Mouse (Mus musculus) MEL (cell line): ENCODE measurements around the gene Endou. TPM values are rescaled to one million over a fixed set of nuclear protein-coding genes. Genes with fewer than 3 reads are reported as not detected.
A peak's percentile ranks its signal among the peaks of the same experiment; 100 is the strongest.

ENCODE experiments used
- DNase-seq: peaks from one replicate; pipeline ENCODE4 v3.0.0; 2011; ENCODE audit warnings: low read depth, low spot score
- H3K27ac ChIP-seq: 2 replicates; pipeline ENCODE4 v1.5.1; 2012; ENCODE audit warnings: low read depth, mild to moderate bottlenecking, control low read depth, low read length, moderate library complexity; ENCODE audit not compliant: control insufficient read depth
- H3K27me3 ChIP-seq, 2 experiments: fragments of 150-350 bp in 1 of 2; sonication (generic) in 1 of 2; 2 replicates each; pipeline ENCODE4 v1.6.1; 2012; ENCODE audit warnings: low read length in 2 of 2, mild to moderate bottlenecking in 2 of 2, improper control_type of control experiment in 1 of 2, moderate library complexity in 1 of 2; ENCODE audit not compliant: insufficient read depth in 2 of 2, control insufficient read depth in 1 of 2
- H3K36me3 ChIP-seq, 2 experiments: 2 replicates each; pipeline ENCODE4 v1.6.1; 2012 to 2014; ENCODE audit warnings: low read length in 2 of 2, improper control_type of control experiment in 1 of 2, inconsistent platforms in 1 of 2, mild to moderate bottlenecking in 1 of 2; ENCODE audit not compliant: insufficient read depth in 2 of 2, control insufficient read depth in 1 of 2
- H3K4me1 ChIP-seq, 2 experiments: fragments of 150-350 bp in 1 of 2; sonication (generic) in 1 of 2; 2 replicates each; pipeline ENCODE4 v1.6.1; 2012; ENCODE audit warnings: low read length in 2 of 2, improper control_type of control experiment in 1 of 2, mild to moderate bottlenecking in 1 of 2; ENCODE audit not compliant: insufficient read depth in 2 of 2, control insufficient read depth in 1 of 2
- H3K4me3 ChIP-seq, 2 experiments: fragments of 150-350 bp in 1 of 2; sonication (generic) in 1 of 2; 2 replicates each; pipeline ENCODE4 v1.5.1; 2012; ENCODE audit warnings: low read depth in 2 of 2, low read length in 2 of 2, mild to moderate bottlenecking in 2 of 2, moderate library complexity in 2 of 2, control low read depth in 1 of 2, improper control_type of control experiment in 1 of 2; ENCODE audit not compliant: control insufficient read depth in 1 of 2, insufficient read depth in 1 of 2
- H3K79me2 ChIP-seq: 2 replicates; pipeline ENCODE4 v1.6.1; 2012; ENCODE audit warnings: mild to moderate bottlenecking, low read length, moderate library complexity; ENCODE audit not compliant: control insufficient read depth, poor library complexity, insufficient read depth
- H3K9ac ChIP-seq: 2 replicates; pipeline ENCODE4 v1.6.1; 2012; ENCODE audit warnings: low read depth, mild to moderate bottlenecking, control low read depth, low read length, moderate library complexity; ENCODE audit not compliant: control insufficient read depth, poor library complexity, severe bottlenecking
- H3K9me3 ChIP-seq: fragments of 150-350 bp; sonication (generic); replicated peaks from 2 replicates; pipeline ENCODE4 v1.6.1; 2012; ENCODE audit warnings: mild to moderate bottlenecking, low read length, improper control_type of control experiment, moderate library complexity; ENCODE audit not compliant: insufficient read depth
- BHLHE40 ChIP-seq: IDR thresholded peaks from 2 replicates; pipeline ENCODE4 v1.6.1; 2012; ENCODE audit warnings: low read depth, mild to moderate bottlenecking, inconsistent platforms, low read length, improper control_type of control experiment, borderline replicate concordance
- CHD1 ChIP-seq: IDR thresholded peaks from 2 replicates; pipeline ENCODE4 v1.6.1; 2012; ENCODE audit warnings: low read depth, mild to moderate bottlenecking, inconsistent platforms, low read length, improper control_type of control experiment
- CTCF ChIP-seq, 3 experiments: IDR thresholded peaks in 2 of 3; conservative IDR thresholded peaks in 1 of 3; 2 replicates each; pipeline ENCODE4 v1.5.1; 2011 to 2012; ENCODE audit warnings: low read length in 3 of 3, low read depth in 2 of 3, mild to moderate bottlenecking in 2 of 3, improper control_type of control experiment in 1 of 3, inconsistent platforms in 1 of 3, mixed read lengths in 1 of 3, moderate library complexity in 1 of 3; ENCODE audit not compliant: control insufficient read depth in 1 of 3, insufficient read depth in 1 of 3, poor library complexity in 1 of 3, severe bottlenecking in 1 of 3
- ELF1 ChIP-seq: IDR thresholded peaks from 2 replicates; pipeline ENCODE4 v1.6.1; 2014; ENCODE audit warnings: low read depth, mild to moderate bottlenecking, inconsistent platforms, low read length, improper control_type of control experiment, moderate library complexity
- GABPA ChIP-seq: IDR thresholded peaks from 2 replicates; pipeline ENCODE4 v1.6.1; 2012; ENCODE audit warnings: low read depth, mild to moderate bottlenecking, inconsistent platforms, low read length, improper control_type of control experiment, moderate library complexity
- HCFC1 ChIP-seq: IDR thresholded peaks from 2 replicates; pipeline ENCODE4 v1.6.1; 2012; ENCODE audit warnings: low read depth, mild to moderate bottlenecking, inconsistent platforms, low read length, improper control_type of control experiment, moderate library complexity
- KAT2A ChIP-seq: conservative IDR thresholded peaks from 2 replicates; pipeline ENCODE4 v1.6.1; 2012; ENCODE audit warnings: low read depth, low read length, improper control_type of control experiment, inconsistent platforms
- MAX ChIP-seq: IDR thresholded peaks from 2 replicates; pipeline ENCODE4 v1.6.1; 2011; ENCODE audit warnings: low read length, improper control_type of control experiment
- MAZ ChIP-seq: IDR thresholded peaks from 2 replicates; pipeline ENCODE4 v1.6.1; 2012; ENCODE audit warnings: low read depth, mild to moderate bottlenecking, inconsistent platforms, low read length, improper control_type of control experiment
- MXI1 ChIP-seq: IDR thresholded peaks from 2 replicates; pipeline ENCODE4 v1.6.1; 2011; ENCODE audit warnings: mild to moderate bottlenecking, low read depth, low read length, improper control_type of control experiment
- MYC ChIP-seq: IDR thresholded peaks from 2 replicates; pipeline ENCODE4 v1.6.1; 2011; ENCODE audit warnings: low read depth, mild to moderate bottlenecking, low read length, improper control_type of control experiment, moderate library complexity
- NELFE ChIP-seq: IDR thresholded peaks from 2 replicates; pipeline ENCODE4 v1.6.1; 2011; ENCODE audit warnings: low read depth, low read length, improper control_type of control experiment
- NRF1 ChIP-seq: IDR thresholded peaks from 2 replicates; pipeline ENCODE4 v1.6.1; 2014; ENCODE audit warnings: low read depth, mild to moderate bottlenecking, inconsistent platforms, low read length, improper control_type of control experiment, moderate library complexity; ENCODE audit not compliant: poor library complexity, insufficient read depth, severe bottlenecking
- POLR2A ChIP-seq, 2 experiments: IDR thresholded peaks; 2 replicates each; pipeline ENCODE4 v1.6.1; 2011 to 2012; ENCODE audit warnings: low read length in 2 of 2, mild to moderate bottlenecking in 2 of 2, control low read depth in 1 of 2, improper control_type of control experiment in 1 of 2, low read depth in 1 of 2, moderate library complexity in 1 of 2; ENCODE audit not compliant: control insufficient read depth in 1 of 2, insufficient read depth in 1 of 2, poor library complexity in 1 of 2
- POLR2AphosphoS5 ChIP-seq: IDR thresholded peaks from 2 replicates; pipeline ENCODE4 v1.6.1; 2012; ENCODE audit warnings: low read depth, borderline replicate concordance, mild to moderate bottlenecking, inconsistent platforms, low read length, moderate library complexity, mixed read lengths
- RAD21 ChIP-seq: IDR thresholded peaks from 2 replicates; pipeline ENCODE4 v1.6.1; 2011; ENCODE audit warnings: mild to moderate bottlenecking, low read depth, low read length, improper control_type of control experiment
- RCOR1 ChIP-seq: IDR thresholded peaks from 2 replicates; pipeline ENCODE4 v1.6.1; 2012; ENCODE audit warnings: low read depth, mild to moderate bottlenecking, inconsistent platforms, low read length, improper control_type of control experiment
- SIN3A ChIP-seq: IDR thresholded peaks from 2 replicates; pipeline ENCODE4 v1.6.1; 2012; ENCODE audit warnings: low read length, improper control_type of control experiment, inconsistent platforms
- SMC3 ChIP-seq: IDR thresholded peaks from 2 replicates; pipeline ENCODE4 v1.6.1; 2011; ENCODE audit warnings: low read depth, low read length, improper control_type of control experiment
- TAL1 ChIP-seq: IDR thresholded peaks from 2 replicates; pipeline ENCODE4 v1.6.1; 2012; ENCODE audit warnings: mild to moderate bottlenecking, inconsistent platforms, low read length, moderate library complexity, mixed read lengths
- TBP ChIP-seq: IDR thresholded peaks from 2 replicates; pipeline ENCODE4 v1.8.0; 2011; ENCODE audit warnings: low read depth, low read length, improper control_type of control experiment
- USF1 ChIP-seq: IDR thresholded peaks from 2 replicates; pipeline ENCODE4 v1.6.1; 2014; ENCODE audit warnings: low read depth, mild to moderate bottlenecking, inconsistent platforms, low read length, improper control_type of control experiment, moderate library complexity
- USF2 ChIP-seq, 2 experiments: IDR thresholded peaks; 2 replicates each; pipeline ENCODE4 v1.6.1; 2011 to 2012; ENCODE audit warnings: improper control_type of control experiment in 2 of 2, low read length in 2 of 2, borderline replicate concordance in 1 of 2, inconsistent platforms in 1 of 2, low read depth in 1 of 2, mild to moderate bottlenecking in 1 of 2; ENCODE audit not compliant: insufficient read depth in 1 of 2
- ZC3H11A ChIP-seq: IDR thresholded peaks from 2 replicates; pipeline ENCODE4 v1.6.1; 2012; ENCODE audit warnings: low read depth, mild to moderate bottlenecking, inconsistent platforms, low read length, improper control_type of control experiment
- ZKSCAN1 ChIP-seq: IDR thresholded peaks from 2 replicates; pipeline ENCODE4 v1.6.1; 2012; ENCODE audit warnings: low read depth, mild to moderate bottlenecking, inconsistent platforms, low read length, improper control_type of control experiment, moderate library complexity
- polyA plus RNA-seq, 2 experiments: library from polyadenylated mRNA; stranded (reverse) in 1 of 2; unstranded in 1 of 2; fragments of >175 nt in 1 of 2; fragments of >200 nt in 1 of 2; gene quantifications; 2 replicates each; pipeline versions ENCODE4 v1.2.1 to v1.2.4; 2012; ENCODE audit warnings: low replicate concordance in 2 of 2, low read depth in 1 of 2; ENCODE audit not compliant: insufficient read length in 2 of 2, insufficient read depth in 1 of 2, missing spikeins in 1 of 2
- total RNA-seq: library from RNA; depleted of rRNA; stranded (reverse); fragments of 300-350 nt; gene quantifications from 2 replicates; pipeline ENCODE4 v1.2.3, GENCODE M21; 2012

The Endou gene
- total and polyA plus RNA-seq, 3 experiments, result 0.08 to 0.10 TPM; not detected in 1

GRCm38 (mm10) chr15:97718535-97719155 is 12.5 kb downstream of the Endou start:
- H3K9me3 ChIP-seq, result no peaks in the 10 kb centered on the region
- peaks cover 6 to 8% of the 10 kb centered on the region in 2 experiments; a peak in 2 of 4 replicates for H3K27me3 ChIP-seq
- no peak overlapping the region for H3K9ac ChIP-seq
- H3K4me1 ChIP-seq, result peaks cover 7 to 26% of the 10 kb centered on the region in 2 experiments
- TF ChIP-seq TAL1 (no peak), POLR2A (IDR thresholded peaks at IDR 0.05; ENCODE audit: control insufficient read depth in 1 of 2, insufficient read depth in 1 of 2, low read depth in 1 of 2, low read length in 2 of 2, poor library complexity in 1 of 2) (no peak), MXI1 (no peak), TBP (no peak), RAD21 (no peak), ZC3H11A (no peak), USF1 (no peak), ZKSCAN1 (no peak), NRF1 (no peak), HCFC1 (no peak), SMC3 (no peak), CHD1 (no peak), GABPA (no peak), USF2 (IDR thresholded peaks at IDR 0.05; ENCODE audit: borderline replicate concordance in 1 of 2, insufficient read depth in 1 of 2, low read depth in 1 of 2, low read length in 2 of 2) (no peak), ELF1 (no peak), KAT2A (no peak), MAZ (no peak), NELFE (no peak), BHLHE40 (no peak)
- no peak overlapping the region for H3K27ac ChIP-seq
- DNase-seq, result no peak
- peaks cover 0 to 24% of the 10 kb centered on the region in 2 experiments; a peak in 2 of 4 replicates for H3K36me3 ChIP-seq
- no peaks in the 10 kb centered on the region for H3K79me2 ChIP-seq
- no peak overlapping the region for H3K4me3 ChIP-seq

DNA sequence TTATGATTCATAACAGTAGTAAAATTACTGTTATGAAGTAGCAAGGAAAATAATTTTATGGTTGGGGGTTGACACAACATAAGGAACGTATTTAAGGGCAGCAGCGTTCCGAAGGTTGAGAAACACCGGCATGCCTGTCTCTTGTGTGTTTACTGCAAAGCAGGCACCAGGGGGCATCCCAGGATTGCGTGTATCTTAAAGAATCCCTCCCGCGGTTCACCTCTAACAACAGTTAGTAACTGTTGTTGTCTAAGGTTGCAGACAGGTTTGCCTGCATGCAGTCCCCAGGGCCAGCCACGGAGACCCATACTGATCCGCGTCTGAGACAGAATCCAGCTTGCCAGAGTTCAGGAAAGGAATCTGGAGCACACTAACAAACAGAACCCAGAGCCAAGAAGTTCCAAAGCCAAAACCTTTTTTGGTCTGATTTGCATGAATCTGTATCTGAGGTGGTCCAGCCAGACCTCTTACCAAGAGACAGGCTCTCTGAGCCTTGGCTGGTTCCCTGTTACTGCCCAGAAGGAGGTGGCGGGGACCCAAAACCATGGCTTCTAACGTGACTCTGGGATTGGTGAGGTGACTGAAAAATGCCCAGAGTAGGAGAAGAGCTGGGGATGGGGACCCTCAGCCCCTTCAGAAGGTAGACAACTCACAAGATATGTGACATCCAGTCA is 13.1 kb downstream of the Endou start:
- no peaks in the 10 kb centered on the region for H3K79me2 ChIP-seq
- TF ChIP-seq MAX, result no peak
- no peak for TF ChIP-seq MAZ
- no peak for TF ChIP-seq RCOR1
- TF ChIP-seq ZC3H11A, result peak; percentile 96
- TF ChIP-seq TBP, result 0 out of 2 replicates have a peak, but pooled peaks have one; percentile 41
- TF ChIP-seq CTCF (IDR thresholded peaks at IDR 0.05 in 2 of 3, conservative IDR thresholded peaks at IDR 0.05 in 1 of 3; ENCODE audit: control insufficient read depth in 1 of 3, insufficient read depth in 1 of 3, low read depth in 2 of 3, low read length in 3 of 3, poor library complexity in 1 of 3, severe bottlenecking in 1 of 3), result peak; percentile 65 to 90 (median 77)
- TF ChIP-seq MXI1, result peak; percentile 60; the same call in 1 of the 2 replicates
- TF ChIP-seq SIN3A, result peak; percentile 81
- TF ChIP-seq MYC, result 0 out of 2 replicates have a peak, but pooled peaks have one; percentile 40
- TF ChIP-seq SMC3, result peak; percentile 94
- peak; percentile 3; the same call in 1 of the 2 replicates for TF ChIP-seq ELF1
- TF ChIP-seq POLR2AphosphoS5, result no peak
- peak; percentile 94 for TF ChIP-seq RAD21
- H3K9ac ChIP-seq, result 0 out of 2 replicates have a peak overlapping the region, but pooled peaks have one; percentile 33
- H3K4me1 ChIP-seq, result peaks cover 7 to 26% of the 10 kb centered on the region in 2 experiments
- no peak overlapping the region for H3K4me3 ChIP-seq
- H3K27me3 ChIP-seq, result peaks cover 2 to 6% of the 10 kb centered on the region in 2 experiments; a peak in 2 of 4 replicates
- H3K27ac ChIP-seq, result no peak overlapping the region
- H3K9me3 ChIP-seq, result no peaks in the 10 kb centered on the region
- DNase-seq, result peak; percentile 87
- peaks cover 0 to 24% of the 10 kb centered on the region in 2 experiments; a peak in 2 of 4 replicates for H3K36me3 ChIP-seq
